Mouse (Mus musculus) splenic B cell, adult 2 months (primary cell): ENCODE data around the gene Cnot1.

Experiments used
- DNase-seq: peaks from one replicate; pipeline ENCODE4 v3.0.0-alpha.2; 2011; ENCODE audit warnings: low read depth, low spot score
- H3K27me3 ChIP-seq: 2 replicates; pipeline ENCODE4 v1.6.1; 2012; ENCODE audit warnings: mild to moderate bottlenecking, low read length, moderate library complexity, mixed read lengths; ENCODE audit not compliant: control insufficient read depth, poor library complexity, insufficient read depth, severe bottlenecking
- H3K36me3 ChIP-seq: 2 replicates; pipeline ENCODE4 v1.6.1; 2012; ENCODE audit warnings: mild to moderate bottlenecking, low read length, moderate library complexity, mixed read lengths; ENCODE audit not compliant: control insufficient read depth, poor library complexity, insufficient read depth, severe bottlenecking

Cnot1 gene

DNA sequence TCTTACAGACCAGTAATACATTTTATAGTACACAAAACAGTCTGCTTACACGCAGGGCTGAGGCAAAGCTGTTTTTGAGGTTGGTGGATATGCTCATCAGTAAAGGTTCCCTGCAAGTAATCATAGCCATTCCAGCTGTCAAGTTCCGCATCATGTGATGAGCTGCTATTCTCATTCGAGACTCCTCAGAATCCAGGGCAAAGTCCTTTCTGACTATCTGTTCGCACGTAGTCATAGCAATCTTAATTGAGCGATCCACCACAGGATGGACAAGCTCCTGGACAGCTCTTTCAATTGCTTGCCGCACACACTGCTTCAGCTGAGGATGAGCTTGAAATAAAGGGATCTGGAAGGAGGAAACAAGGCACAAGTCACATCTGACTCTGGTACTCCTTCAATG, 65.5 kb downstream of the Cnot1 start:
- Histone ChIP-seq H3K27me3 (no peaks in the 10 kb centered on the region), H3K36me3 (peaks cover 23% of the 10 kb centered on the region)
- DNase-seq, result no peak

DNA sequence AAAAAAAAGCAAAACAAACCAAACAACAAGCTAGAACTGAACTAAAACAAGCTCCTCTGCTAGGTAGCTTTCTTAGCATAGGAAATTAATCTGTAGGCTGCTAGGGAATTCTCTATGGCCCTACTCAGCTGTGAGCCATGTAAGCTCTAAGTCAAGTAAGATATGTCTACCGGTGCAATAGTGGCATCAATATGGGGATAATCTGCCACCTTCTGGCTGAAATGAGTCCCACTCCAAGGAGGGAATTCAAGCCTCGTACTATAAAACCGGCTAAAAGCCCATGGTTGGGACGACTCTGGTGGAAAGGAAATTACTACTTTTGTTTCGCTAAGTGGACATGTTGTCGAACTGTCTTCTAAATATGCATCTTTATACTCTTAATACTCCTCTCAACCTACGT, 68.7 kb downstream of the Cnot1 start:
- Histone ChIP-seq H3K36me3 (peaks cover 27% of the 10 kb centered on the region), H3K27me3 (no peaks in the 10 kb centered on the region)
- DNase-seq, result no peak

DNA sequence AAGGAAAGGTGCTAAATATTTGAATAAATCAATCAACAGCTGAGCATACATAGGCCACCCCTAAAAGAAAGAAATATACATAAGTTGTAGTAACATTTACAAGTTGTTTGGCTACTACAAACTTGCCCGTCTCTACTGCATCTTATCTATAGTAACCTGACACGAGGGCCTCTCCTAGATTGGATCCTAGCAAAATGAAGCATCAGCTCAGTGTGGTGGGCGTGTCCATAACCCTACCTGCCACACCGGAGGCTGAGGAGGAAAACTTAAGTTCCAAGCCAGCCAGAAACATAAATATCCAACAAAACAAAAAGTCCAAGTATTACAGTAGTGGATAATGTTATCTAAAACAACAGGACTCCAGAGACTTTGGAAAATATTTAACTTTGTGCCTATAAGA, 79.6 kb downstream of the Cnot1 start:
- Histone ChIP-seq H3K27me3 (no peaks in the 10 kb centered on the region), H3K36me3 (peaks cover 32% of the 10 kb centered on the region)
- DNase-seq, result no peak

DNA sequence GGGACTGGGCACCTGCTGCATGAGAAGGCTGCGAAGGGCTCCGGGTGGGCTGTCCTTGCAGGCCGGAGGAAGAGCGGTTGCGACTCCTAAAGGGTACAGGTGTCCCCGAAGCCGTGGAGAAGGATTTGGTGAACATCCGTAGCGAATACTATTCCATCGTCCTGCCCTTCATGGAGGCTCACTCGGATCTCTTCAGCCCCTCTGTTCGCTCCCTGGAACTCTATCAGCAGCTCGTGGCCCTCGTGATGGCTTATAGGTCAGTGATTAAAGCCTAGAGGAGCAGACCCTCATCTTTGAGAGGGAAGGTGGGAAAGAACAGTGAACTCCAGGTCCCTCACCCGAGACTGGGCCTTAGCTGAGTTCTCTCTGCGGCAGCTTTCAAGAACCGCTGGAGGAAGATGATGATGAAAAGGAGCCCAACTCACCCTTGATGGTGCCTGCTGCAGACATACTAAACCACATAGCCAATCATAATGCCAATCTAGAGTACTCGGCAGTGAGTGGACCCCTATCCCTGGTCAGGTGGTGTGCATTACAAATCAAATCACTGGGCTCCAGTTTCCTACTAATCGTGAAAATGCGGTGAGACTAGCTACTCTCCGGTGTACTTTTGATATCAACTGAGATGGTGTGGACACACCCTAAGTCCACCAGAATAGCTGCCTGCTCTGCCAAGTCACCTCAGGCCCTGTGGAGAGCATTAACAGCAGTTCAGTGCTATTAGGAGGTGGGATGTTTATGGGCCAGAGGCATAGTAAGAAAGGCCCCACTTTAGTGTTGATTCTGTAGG, 90.5 kb downstream of the Cnot1 start:
- peaks cover 3% of the 10 kb centered on the region; the same call in 1 of the 2 replicates for H3K36me3 ChIP-seq
- H3K27me3 ChIP-seq, result no peaks in the 10 kb centered on the region
- DNase-seq, result no peak

DNA sequence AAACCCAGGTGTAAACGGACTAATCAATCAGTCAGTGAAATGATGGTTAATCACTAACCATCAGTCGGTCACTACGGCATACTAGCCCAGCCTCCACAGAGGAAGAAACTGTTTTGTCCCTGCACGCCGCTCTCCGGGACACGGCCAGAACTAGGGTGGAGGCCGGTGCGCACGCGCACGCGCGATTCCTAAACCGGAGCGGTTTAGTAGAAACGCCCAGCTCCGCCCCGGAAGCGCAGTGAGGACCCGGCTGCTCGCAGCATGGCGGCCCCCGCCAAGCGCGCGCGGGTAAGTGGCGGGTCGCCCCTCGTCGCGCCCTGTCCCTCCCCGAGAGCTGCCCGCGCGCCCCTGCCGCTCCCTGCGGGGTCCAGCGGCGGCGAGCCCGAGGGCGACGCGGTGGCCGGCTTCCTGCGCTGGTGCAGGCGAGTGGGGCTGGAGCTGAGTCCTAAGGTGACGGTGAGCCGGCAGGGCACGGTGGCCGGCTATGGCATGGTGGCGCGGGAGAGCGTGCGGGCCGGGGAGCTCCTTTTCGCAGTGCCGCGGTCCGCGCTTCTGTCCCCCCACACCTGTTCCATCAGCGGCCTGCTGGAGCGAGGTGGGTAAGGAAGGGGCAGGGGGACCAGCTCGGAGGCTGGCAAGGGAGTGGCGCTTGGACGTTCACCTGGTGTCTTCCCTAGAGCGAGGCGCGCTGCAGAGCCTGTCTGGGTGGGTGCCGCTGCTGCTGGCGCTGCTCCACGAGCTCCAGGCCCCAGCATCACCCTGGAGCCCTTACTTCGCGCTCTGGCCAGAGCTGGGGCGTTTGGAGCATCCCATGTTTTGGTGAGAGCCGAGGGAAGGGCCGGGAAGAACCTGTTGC, 91.4 kb downstream of the Cnot1 start, which contains the start of gene Setd6:
Setd6 (plus strand) TSS at position 206 of the 856 bp plus-strand sequence.
- Histone ChIP-seq H3K27me3 (no peaks in the 10 kb centered on the region), H3K36me3 (peaks cover 1% of the 10 kb centered on the region; the same call in 1 of the 2 replicates)
- DNase-seq, result peak; percentile 87

DNA sequence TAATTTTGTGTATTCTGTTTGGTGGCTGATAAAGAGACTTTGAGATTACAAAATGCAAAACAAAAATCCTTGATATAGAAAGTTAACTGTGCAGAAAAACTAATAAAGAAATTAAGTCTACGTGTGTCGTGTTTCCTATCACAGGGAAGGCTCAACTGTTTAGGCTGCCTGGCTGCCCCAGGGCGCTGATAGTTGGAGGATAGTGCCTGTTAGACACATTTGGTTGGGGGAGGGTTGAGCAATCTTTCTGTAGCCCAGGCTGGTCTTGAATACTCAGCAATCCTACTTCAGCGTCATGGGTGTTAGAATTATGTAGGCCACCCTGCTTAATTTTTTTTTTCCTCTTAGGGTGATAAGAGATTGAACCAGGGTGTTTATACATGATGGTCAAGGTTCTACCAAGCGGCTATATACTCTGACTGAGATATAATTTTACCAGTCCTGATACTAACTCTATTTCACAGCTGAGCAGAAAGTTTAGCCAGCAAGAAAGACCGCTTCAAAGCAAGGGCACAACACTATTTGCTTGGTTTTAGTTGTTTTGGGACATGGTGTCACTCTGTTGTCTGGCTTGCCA, 92.3 kb downstream of the Cnot1 start:
- peaks cover 1% of the 10 kb centered on the region; the same call in 1 of the 2 replicates for H3K36me3 ChIP-seq
- H3K27me3 ChIP-seq, result no peaks in the 10 kb centered on the region
- no peak for DNase-seq

DNA sequence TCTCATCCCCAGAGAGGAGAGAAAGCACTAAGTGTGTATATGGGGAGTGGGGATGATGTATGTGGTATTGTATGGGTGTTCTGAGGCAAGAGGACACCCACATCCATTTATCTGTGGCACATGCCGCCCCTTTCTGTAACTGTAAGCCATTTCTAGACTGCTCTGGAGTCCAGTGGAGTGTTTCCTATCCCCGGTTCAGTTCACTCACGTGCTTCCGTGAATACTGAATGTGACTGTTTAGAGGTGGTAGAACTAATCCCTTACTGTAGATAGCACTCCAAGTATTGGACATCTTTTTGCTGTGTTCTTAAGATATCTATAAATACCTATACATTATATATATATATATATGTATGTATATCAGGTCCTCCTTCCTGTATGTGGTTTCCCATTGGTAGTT, 92.9 kb downstream of the Cnot1 start:
- no peaks in the 10 kb centered on the region for H3K27me3 ChIP-seq
- no peak for DNase-seq
- H3K36me3 ChIP-seq, result 0 out of 2 replicates have a peak, but pooled peaks cover 1% of the 10 kb centered on the region

DNA sequence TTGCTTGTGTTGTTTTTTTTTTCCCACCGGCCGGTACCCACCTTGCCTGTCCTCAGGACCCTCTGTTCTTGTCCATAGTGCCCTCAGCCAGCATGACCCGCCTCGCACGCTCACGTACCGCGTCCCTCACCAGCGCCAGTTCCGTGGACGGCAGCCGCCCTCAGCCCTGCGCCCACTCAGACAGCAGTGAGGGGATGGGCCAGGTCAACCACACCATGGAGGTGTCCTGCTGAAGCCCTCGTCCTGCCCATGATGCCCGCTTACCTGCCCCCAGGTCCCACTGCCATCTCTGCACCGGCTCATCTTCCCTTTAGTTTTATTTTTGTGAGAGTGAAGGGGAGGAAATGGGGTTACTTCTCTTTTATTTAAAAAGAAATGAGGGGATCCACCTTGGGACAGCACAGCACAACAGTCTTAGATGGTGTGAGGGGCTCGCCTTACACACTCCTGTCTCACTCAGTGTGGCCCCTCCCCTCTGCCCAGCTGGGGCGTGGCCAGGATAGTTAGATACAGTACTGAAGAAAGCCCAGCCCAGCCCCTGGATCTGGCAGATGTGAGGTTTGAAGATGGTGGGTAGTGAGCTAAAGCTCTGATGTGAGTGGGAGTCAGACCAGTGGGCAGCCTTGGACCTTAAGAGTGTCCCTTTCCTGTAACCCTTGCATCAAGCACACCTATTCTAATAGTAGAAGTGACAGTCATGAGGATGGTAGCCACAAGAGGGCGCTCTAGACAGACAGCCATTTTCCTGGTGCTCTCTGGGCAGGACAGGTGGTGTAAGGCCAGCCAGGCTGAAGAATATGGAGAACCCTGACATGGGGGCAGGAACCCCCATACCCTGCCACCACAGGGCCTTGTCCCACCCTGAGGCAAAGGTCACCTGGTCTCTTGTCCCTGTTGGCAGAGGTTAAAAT, 93.9 kb downstream of the Cnot1 start:
- peak; percentile 88 for DNase-seq
- no peaks in the 10 kb centered on the region for H3K27me3 ChIP-seq

DNA sequence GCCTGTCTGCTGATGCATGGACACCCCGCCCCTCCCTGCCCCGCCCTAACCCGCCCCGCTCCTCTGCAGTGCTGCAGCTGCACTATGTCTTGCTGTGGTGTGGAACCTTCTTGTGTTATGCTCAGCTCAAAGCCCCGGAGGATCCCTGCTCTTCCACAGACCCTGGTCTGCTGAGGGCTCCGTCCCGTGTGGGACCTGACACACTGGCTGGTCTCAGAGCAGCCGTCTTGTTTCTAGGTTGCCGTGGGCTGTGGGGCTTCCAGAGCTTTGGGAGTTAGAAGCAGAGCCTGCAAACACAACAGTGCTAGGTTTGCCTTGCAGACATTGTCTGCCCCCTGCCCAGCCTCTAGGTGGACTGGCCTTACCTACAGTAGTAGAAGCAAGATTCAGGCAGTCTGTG, 94.9 kb downstream of the Cnot1 start:
- no peaks in the 10 kb centered on the region for H3K27me3 ChIP-seq
- no peak for DNase-seq
- H3K36me3 ChIP-seq, result no peaks in the 10 kb centered on the region

More for the DNA sequence above, 93.9 kb downstream of the Cnot1 start:
- no peaks in the 10 kb centered on the region for H3K36me3 ChIP-seq

DNA sequence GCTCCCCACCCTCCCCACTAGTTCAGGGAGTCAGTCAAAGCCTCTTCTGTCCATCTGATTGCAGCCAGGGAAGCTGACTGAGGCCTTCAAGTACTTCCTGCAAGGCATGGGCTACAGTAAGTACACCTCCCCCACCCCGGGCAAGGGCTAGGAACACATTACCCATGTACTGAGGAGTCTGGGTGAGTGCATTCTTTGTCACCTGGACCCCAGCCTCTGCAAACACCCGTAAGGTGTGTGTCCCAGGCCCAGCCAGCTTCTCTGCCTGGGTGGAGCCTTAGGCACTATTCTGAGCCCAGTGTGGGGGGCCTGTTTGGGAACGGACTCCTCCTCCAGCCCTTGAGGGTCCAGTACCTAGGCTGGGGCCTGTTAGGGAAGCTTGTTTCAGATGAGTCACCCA, 96.2 kb downstream of the Cnot1 start:
- H3K36me3 ChIP-seq, result no peaks in the 10 kb centered on the region
- no peak for DNase-seq
- no peaks in the 10 kb centered on the region for H3K27me3 ChIP-seq

DNA sequence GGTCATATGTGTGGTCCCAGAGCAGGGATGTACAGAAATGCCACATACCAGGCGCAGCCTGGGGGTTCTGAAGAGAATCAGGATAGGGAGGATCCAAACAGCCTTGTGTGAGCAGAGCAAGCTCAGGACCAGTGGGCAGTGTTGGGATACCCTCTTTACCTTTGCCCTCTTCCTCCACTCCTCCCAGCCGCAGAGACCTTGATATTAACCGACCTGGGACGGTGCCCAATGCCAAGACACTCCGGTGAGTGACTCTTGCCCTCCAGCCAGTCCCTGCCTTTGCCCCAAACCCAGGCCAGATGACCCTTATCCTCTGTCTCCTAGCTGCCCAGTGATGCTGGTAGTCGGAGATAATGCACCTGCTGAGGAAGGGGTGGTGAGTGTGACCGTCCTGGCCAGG, 97.7 kb downstream of the Cnot1 start:
- DNase-seq, result no peak
- Histone ChIP-seq H3K27me3 (no peaks in the 10 kb centered on the region), H3K36me3 (no peaks in the 10 kb centered on the region)

DNA sequence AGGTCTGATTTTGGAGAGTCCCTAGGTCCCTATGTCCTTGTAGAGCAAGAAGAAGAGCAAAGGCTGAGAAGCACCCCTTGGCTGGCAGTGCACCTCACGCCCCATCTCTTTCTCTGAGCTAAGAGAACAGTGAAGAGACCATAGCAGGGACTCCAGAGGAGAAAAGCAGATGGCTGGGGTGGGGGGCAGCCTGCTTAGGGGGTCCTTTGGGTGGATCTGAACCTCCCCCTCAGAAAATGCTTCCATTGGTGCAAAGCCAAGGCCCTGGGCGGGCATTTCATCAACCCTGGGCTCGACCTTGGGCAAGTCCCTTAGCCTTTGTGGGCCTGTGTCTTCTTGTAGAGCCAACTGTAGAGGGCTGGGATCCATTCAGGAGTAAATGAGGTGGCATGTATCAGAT, 102.7 kb downstream of the Cnot1 start:
- H3K36me3 ChIP-seq, result no peaks in the 10 kb centered on the region
- no peak for DNase-seq
- H3K27me3 ChIP-seq, result no peaks in the 10 kb centered on the region

DNA sequence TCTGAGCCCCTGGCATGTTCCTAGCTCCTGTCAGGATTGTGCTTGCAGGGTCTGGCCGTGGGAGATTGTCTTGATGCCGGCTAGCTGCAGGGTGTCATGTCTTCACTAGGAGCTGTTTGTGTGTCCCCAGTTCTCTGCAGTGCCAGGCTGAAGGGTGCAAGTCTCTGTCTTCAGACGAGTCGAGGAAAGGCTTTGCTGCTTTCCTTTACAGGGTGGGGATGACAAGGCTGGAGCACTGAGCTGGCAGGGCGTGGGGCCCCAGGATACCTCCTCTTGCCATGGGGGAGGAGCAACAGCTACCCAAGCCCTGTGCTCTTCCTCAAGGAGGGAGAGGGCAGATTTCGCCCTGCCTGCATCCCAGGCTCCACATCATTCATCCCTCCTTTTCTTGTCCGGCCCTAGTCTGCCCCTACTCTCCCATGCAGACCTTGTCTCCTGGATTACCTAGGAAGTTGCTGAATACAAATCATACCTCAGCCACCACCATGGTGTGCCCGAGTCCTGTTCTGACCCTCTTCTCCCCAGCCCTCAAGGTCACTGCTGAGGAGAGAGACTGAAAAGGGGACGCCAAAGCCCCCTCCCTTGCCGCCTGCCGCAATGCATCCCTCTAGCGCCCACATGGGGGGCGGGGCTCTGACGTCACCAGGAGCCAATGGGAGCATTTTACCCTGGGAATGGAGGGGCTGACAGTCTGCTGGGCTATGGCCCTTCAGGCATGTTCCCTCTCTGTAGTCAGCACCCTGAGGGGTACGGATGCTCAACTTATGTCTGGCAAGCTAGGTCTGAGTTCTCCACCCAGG, 103.6 kb downstream of the Cnot1 start:
- Histone ChIP-seq H3K27me3 (no peaks in the 10 kb centered on the region), H3K36me3 (no peaks in the 10 kb centered on the region)
- DNase-seq, result no peak
